Mouse (Mus musculus): Measurements from ENCODE around the gene Rrp1. TPM values are rescaled to one million over a fixed set of nuclear protein-coding genes. Genes with fewer than 3 reads are reported as not detected.

Gene Rrp1
- polyA plus RNA-seq, 1 experiment from 2014 or later, result 319 TPM

DNA sequence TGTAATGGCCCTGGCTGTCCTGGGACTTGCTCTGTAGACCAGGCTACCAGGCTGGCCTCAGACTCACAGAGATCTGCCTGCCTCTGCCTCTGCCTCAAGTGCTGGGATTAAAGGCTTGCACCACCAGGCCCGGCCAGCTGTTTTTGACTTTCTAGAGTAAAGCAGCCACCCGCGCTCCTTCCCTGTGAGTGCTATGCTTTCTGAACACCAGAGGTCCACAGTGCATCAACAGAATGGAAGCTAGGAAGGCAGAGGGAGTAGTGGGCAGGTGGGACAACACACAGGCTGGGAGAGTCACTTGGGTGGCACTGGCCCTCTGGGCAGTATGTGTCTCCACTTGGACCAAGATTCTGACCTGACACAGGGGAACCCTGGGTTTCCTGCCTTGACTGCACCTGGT lies 17.5 kb downstream of the Rrp1 start:
- Histone ChIP-seq H3K4me3 (no peak overlapping the region), H3K36me3 (peaks cover 17% of the 10 kb centered on the region), H3K9me3 (replicated peaks) (no peaks in the 10 kb centered on the region), H3K4me1 (peaks cover 53% of the 10 kb centered on the region), H3K27ac (replicated peaks) (peak overlapping the region; percentile 77), H3K27me3 (ENCODE audit: low read depth, poor library complexity, severe bottlenecking) (peaks cover 37% of the 10 kb centered on the region)
- DNase-seq (ENCODE audit: low spot score), result no peak
- 84% methylated on average over 3 of the region's 3 CpGs for whole genome bisulfite sequencing

DNA sequence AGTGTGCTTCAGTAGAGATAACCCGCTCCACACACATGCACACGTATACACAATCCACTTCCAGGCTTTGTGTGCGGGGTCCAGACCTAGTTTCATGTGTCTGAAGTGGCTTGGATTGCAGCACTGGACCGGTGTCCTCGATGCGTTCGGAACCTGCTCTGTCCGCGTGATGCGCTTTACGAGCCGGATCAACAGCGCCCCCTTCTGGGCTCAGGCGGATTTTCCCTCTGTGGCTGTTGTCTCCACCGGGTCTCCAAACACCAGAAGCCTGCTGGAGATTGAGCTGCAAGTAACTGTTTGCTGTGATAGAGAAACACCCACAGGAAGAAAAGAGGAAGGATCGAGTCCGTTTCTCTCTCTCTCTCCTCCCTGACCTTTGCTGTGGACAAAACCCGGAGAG lies 20.8 kb downstream of the Rrp1 start:
- WGBS, result 3% methylated on average over 18 of the region's 18 CpGs
- Histone ChIP-seq H3K27me3 (ENCODE audit: low read depth, poor library complexity, severe bottlenecking) (peaks cover 56% of the 10 kb centered on the region), H3K9me3 (replicated peaks) (no peaks in the 10 kb centered on the region), H3K4me1 (peaks cover 36% of the 10 kb centered on the region), H3K36me3 (no peaks in the 10 kb centered on the region), H3K4me3 (no peak overlapping the region), H3K27ac (replicated peaks) (no peak overlapping the region)
- peak; percentile 78 for DNase-seq (ENCODE audit: low spot score)

DNA sequence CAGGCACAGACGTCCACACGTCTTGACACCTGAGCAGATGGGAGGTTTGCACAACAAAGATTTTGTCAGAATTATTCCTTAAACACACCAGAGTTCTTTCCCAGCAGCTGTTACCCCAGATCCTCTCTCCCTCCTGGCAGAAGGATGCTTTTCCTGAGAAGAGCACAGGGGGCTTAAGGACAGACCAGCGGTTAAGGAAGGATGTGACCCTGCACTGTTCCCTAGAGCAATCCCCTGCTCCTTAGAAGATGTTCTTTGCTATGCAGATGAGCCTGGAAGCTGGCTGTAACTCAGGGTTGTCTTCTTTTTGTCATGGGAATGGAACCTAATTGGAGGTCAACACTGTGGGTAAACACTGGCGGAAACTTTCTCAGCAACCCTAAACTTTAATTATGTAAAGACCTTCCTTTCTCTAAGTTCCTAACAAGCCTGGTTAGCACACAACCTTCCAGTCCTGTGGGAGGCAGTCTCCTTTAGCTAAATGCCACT lies 21.8 kb downstream of the Rrp1 start:
- H3K27ac ChIP-seq (replicated peaks), result no peak overlapping the region
- WGBS, result 12% methylated on average over 4 of the region's 4 CpGs
- no peak overlapping the region for H3K4me3 ChIP-seq
- H3K27me3 ChIP-seq (ENCODE audit: low read depth, poor library complexity, severe bottlenecking), result peaks cover 50% of the 10 kb centered on the region
- no peaks in the 10 kb centered on the region for H3K36me3 ChIP-seq
- DNase-seq (ENCODE audit: low spot score), result no peak
- H3K4me1 ChIP-seq, result peaks cover 29% of the 10 kb centered on the region
- no peaks in the 10 kb centered on the region for H3K9me3 ChIP-seq (replicated peaks)

DNA sequence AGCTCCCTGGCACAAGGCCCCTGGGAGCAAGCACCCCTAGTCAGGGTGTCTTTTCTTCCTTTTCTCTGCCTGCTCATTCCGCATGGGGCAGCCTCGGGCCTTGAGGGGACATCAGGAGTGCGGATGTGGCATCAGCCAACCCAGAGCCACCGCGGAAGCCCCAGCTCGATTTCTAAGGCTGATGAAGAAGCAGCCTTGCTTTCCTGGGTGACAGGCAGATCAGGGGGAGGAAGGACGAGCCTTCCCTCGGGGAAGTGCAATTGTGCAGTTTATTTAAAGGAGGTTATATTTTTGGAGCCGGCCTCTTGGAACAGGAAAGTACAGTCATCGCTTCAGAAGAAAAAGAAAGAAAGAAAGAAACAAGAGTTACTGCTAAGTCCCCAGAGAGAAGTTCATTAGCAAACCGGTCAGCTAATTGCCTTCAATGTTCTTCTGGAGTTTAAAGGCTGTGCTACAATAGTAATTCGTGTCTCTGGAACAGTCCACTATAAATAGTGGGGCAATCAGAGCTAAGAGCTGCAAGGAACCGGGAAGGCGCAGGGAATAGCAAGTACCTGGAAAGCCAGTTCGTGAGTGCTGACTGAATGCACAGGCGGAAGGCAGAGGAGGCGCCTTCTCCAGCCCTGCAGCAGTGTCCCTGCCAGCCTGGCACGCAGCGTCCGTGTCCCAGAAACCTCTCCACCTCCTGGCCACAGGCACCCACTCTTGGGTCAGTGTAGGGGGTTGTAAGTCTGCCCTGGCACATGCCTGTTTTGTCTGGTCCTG lies 24.4 kb downstream of the Rrp1 start:
- no peak overlapping the region for H3K27ac ChIP-seq (replicated peaks)
- 72% methylated on average over 20 of the region's 20 CpGs for WGBS
- H3K4me3 ChIP-seq, result no peak overlapping the region
- no peaks in the 10 kb centered on the region for H3K9me3 ChIP-seq (replicated peaks)
- no peaks in the 10 kb centered on the region for H3K36me3 ChIP-seq
- H3K27me3 ChIP-seq (ENCODE audit: low read depth, poor library complexity, severe bottlenecking), result peaks cover 46% of the 10 kb centered on the region
- peaks cover 19% of the 10 kb centered on the region for H3K4me1 ChIP-seq
- no peak for DNase-seq (ENCODE audit: low spot score)

DNA sequence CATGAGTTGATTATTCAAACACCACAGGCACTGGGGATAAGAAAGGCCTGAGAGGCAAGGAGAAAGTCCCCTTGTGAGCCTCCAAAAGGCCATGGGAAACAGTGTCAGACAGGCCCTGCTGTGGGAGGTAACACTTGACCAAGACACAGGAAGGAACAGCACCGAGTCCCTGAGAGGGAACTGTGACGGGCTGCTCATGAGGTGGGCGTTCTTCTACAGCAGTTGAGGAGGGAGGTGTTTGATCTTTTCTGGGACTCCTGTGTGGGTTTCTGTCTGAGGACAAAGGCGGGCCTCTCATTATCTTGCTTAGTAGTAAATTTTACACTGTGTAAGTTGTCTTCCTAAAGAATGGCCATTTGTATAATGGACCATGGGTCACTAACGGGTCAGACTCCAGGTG lies 27.3 kb downstream of the Rrp1 start:
- 0 out of 2 replicates have a peak, but pooled peaks cover 1% of the 10 kb centered on the region for H3K4me1 ChIP-seq
- H3K9me3 ChIP-seq (replicated peaks), result no peaks in the 10 kb centered on the region
- WGBS, result 82% methylated on average over 5 of the region's 5 CpGs
- H3K36me3 ChIP-seq, result no peaks in the 10 kb centered on the region
- no peak overlapping the region for H3K4me3 ChIP-seq
- peaks cover 20% of the 10 kb centered on the region for H3K27me3 ChIP-seq (ENCODE audit: low read depth, poor library complexity, severe bottlenecking)
- no peak for DNase-seq (ENCODE audit: low spot score)
- H3K27ac ChIP-seq (replicated peaks), result no peak overlapping the region

DNA sequence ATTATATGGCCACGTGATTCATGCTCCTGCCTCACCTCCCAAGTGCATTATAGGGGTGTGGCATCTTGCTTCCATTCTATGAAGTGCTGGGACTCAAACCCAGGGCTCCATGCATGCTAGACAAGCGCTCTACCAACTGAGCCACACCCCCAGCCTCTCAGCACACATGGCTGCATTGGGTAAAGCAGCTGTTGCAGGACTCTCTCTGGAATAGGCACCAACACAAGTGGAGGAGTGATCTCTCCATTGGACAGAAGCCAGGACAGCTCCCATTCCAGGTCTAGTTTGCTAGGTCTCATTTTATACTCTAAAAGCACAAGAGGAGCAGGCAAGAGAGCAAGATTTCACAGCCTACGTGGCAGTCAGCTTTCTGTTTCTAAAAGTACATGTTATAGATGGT lies 29.3 kb downstream of the Rrp1 start:
- Histone ChIP-seq H3K36me3 (no peaks in the 10 kb centered on the region), H3K9me3 (replicated peaks) (no peaks in the 10 kb centered on the region; the same call in 1 of the 2 replicates), H3K27ac (replicated peaks) (no peak overlapping the region), H3K4me3 (no peak overlapping the region), H3K27me3 (ENCODE audit: low read depth, poor library complexity, severe bottlenecking) (peaks cover under 1% of the 10 kb centered on the region), H3K4me1 (no peaks in the 10 kb centered on the region)
- no peak for DNase-seq (ENCODE audit: low spot score)
- WGBS, result 78% methylated on average over 3 of the region's 3 CpGs

DNA sequence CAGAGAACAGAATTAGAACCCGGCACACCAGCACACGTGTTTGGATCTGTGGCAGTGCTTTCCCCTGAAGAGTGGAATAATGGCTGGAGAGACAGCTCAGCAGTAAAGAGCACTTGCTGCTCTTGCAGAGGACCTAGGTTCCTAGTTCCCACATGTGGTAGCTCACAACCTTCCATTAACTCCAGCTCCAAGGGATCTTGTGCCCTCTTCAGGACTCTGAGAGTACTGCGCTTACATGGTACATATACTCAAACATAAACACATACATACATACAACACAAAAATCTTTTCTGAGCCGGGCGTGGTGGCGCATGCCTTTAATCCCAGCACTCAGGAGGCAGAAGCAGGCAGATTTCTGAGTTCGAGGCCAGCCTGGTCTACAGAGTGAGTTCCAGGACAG lies 34.3 kb downstream of the Rrp1 start:
- H3K4me3 ChIP-seq, result no peak overlapping the region
- H3K4me1 ChIP-seq, result no peaks in the 10 kb centered on the region
- no peaks in the 10 kb centered on the region for H3K27me3 ChIP-seq (ENCODE audit: low read depth, poor library complexity, severe bottlenecking)
- DNase-seq (ENCODE audit: low spot score), result no peak
- no peaks in the 10 kb centered on the region for H3K36me3 ChIP-seq
- H3K9me3 ChIP-seq (replicated peaks), result no peaks in the 10 kb centered on the region; the same call in 1 of the 2 replicates
- no peak overlapping the region for H3K27ac ChIP-seq (replicated peaks)
- WGBS, result 94% methylated on average over 7 of the region's 7 CpGs

DNA sequence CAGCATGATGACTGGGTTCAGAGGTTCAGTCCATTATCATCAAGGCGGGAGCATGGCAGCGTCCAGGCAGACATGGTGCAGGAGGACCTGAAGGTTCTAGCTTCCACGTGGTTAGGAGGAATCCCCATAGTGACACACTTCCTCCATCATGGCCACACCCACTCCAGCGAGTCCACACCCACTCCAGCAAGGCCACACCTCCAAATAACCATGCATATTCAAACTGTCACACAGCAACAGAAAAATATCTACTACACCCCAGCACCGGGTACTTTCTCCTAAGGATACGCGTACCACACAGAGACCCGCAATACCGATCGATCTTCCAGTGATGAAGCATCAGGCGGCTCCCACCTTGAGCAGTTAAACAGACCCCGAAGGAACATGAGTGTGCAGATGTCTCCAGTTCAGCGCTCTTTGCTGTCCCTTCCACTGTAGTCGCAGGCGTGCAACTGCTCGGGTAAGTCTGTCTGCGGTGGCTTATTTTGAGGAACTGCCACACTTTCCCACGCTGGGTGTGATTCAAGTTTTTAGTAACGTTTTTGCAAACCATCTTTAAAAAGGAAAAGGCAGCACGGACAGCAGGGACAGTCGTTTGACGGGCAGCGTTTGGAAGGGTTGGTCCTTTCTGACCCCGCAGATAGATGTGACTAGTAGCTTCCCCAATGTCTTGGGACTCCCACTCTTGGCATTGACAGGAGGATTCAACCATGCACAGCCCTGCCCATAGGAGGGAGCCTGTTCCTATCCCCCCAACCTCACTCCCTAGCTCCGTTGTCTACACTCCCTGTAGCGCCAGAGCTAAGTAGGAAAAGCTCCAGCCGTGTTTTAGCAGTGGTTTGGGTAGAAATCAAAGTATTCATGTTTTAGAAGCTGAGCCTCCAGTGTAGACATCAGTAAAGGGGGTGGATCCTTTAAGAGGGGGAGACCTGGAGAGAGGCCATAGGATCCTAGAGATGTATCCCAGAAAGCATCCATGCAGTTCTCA lies 39.9 kb downstream of the Rrp1 start:
- Histone ChIP-seq H3K4me3 (no peak overlapping the region), H3K36me3 (no peaks in the 10 kb centered on the region), H3K4me1 (peaks cover 7% of the 10 kb centered on the region), H3K27me3 (ENCODE audit: low read depth, poor library complexity, severe bottlenecking) (no peaks in the 10 kb centered on the region), H3K27ac (replicated peaks) (no peak overlapping the region), H3K9me3 (replicated peaks) (no peaks in the 10 kb centered on the region)
- no peak for DNase-seq (ENCODE audit: low spot score)
- WGBS, result 71% methylated on average over 27 of the region's 27 CpGs

DNA sequence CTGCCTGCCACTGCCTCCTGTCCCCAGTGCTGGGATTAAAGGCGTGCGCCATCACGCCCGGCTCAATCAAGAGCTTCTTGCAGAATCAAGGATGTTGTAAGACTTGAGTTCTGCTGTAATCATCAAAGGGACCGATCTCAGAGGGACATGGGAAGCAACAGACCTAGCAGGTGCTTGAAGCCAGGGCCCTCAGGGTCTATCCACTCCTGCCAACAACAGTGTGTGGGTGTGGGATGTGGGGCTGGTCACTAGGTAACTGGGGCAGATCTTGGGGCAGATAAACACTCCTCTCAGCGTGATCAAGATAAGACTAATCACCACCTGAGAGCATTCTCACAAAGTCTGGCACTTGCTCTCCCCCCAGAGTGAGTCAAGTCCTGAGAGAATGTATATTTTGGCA lies 41.1 kb downstream of the Rrp1 start:
- no peaks in the 10 kb centered on the region for H3K9me3 ChIP-seq (replicated peaks)
- H3K27me3 ChIP-seq (ENCODE audit: low read depth, poor library complexity, severe bottlenecking), result no peaks in the 10 kb centered on the region
- H3K4me3 ChIP-seq, result no peak overlapping the region
- no peak overlapping the region for H3K27ac ChIP-seq (replicated peaks)
- no peak for DNase-seq (ENCODE audit: low spot score)
- WGBS, result 85% methylated on average over 6 of the region's 6 CpGs
- H3K4me1 ChIP-seq, result peaks cover 13% of the 10 kb centered on the region
- no peaks in the 10 kb centered on the region for H3K36me3 ChIP-seq

DNA sequence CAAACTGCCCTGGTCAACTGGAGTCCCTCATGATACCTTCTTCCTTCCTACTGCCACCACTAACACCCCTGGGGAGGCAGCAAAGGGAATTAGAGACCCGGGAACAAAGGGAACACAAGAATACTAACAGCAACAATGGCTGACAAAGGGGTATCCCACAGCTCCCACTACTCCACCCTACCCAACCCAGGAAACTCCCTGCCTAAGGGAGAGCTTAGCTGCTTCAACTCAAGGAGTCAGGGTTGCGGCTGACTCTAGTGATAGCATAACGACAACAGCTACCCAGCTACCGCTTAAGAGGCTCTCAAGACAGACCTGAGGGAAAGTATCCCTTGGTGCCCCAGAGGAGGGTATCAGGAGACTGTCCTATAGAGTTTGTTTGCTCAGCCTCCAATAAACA lies 45.3 kb downstream of the Rrp1 start:
- no peak for DNase-seq (ENCODE audit: low spot score)
- Histone ChIP-seq H3K36me3 (no peaks in the 10 kb centered on the region), H3K27me3 (ENCODE audit: low read depth, poor library complexity, severe bottlenecking) (no peaks in the 10 kb centered on the region), H3K9me3 (replicated peaks) (no peaks in the 10 kb centered on the region), H3K4me1 (peaks cover 13% of the 10 kb centered on the region), H3K4me3 (no peak overlapping the region), H3K27ac (replicated peaks) (no peak overlapping the region)
- 36% methylated on average over 4 of the region's 4 CpGs for WGBS

DNA sequence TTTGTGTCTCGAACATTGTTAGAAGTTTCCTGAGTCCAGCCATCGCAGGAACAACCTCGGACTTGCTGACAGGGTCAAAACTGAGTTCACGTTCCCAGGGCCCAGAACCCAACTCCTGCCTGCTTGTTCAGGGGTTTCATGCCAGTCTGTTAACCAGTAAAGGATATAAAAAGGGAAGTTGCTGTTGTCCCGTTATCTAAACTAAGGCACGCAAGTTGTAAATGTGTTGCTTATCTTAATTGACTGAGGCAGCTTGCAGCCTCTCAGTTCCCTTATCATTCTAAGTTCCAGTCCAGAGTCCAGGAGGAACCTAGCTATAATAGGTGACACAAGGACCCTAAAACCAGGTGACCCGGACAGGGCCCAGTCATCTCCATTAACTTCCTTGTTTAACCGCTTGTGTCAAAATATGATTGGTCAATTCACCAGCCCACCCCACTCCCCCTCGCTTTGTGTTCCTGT lies 46.0 kb downstream of the Rrp1 start:
- no peak overlapping the region for H3K4me3 ChIP-seq
- no peaks in the 10 kb centered on the region for H3K36me3 ChIP-seq
- H3K27me3 ChIP-seq (ENCODE audit: low read depth, poor library complexity, severe bottlenecking), result no peaks in the 10 kb centered on the region
- no peak for DNase-seq (ENCODE audit: low spot score)
- peaks cover 13% of the 10 kb centered on the region for H3K4me1 ChIP-seq
- 76% methylated on average over 9 of the region's 9 CpGs for WGBS
- H3K27ac ChIP-seq (replicated peaks), result no peak overlapping the region
- H3K9me3 ChIP-seq (replicated peaks), result no peaks in the 10 kb centered on the region

DNA sequence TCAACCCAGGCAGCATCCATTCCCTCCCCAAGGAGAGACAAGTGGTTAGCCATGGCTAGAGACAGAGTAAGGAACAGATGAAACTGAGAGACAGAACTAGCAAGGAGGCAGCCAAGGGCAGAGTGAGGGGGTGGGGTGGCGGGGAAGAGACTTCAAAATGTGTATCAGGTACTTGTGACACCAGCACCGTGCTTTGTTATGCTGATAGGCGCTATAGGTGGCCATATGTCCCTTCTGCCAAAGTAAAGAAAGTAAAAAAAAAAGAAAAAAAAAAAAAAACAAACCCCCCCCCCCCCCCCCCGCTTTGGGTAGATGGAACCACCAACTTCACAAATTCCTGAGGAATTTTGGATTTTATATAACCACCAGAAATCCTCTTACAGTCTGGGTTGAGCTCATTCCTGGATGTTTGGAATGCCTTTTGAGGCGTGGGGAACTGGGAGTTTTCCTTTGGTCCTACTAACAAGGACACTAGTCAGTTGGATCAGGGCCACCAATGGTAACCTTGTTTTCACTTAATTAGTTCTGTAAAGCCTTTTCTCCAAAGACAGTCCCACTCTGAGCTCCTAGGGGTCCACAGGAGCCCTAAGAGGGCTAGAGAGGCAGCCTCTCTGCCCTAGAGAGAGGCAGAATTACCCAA lies 46.5 kb downstream of the Rrp1 start:
- peaks cover 13% of the 10 kb centered on the region for H3K4me1 ChIP-seq
- WGBS, result 43% methylated on average over 5 of the region's 5 CpGs
- H3K9me3 ChIP-seq (replicated peaks), result no peaks in the 10 kb centered on the region
- no peaks in the 10 kb centered on the region for H3K36me3 ChIP-seq
- no peak for DNase-seq (ENCODE audit: low spot score)
- H3K4me3 ChIP-seq, result no peak overlapping the region
- H3K27me3 ChIP-seq (ENCODE audit: low read depth, poor library complexity, severe bottlenecking), result no peaks in the 10 kb centered on the region
- H3K27ac ChIP-seq (replicated peaks), result no peak overlapping the region
